ENCODE assay signal across 8 mouse cellular contexts in the genomic region with DNA sequence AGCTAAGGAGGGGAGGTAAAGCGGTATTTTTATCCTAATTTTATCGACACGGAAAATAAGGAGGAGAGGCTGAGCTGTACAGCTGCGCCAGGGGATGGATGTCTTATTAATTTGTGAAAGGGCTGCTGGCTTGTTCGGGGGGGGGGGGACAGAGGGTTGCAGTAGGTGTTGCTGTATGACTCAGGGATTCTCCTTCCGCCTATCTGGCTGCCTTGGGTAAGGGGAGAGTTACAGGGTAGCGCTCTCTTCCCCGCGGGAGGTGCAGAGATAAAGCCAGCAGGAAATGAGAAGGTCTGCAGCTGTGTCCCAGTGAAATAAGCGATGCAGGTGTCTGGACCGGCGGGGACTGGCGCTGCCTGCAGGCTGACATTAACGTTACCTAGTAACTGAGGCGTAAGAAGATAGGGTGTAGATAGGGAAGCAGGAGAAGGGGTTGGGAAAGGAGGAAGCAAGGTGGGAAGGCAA. TPM values are rescaled to one million over a fixed set of nuclear protein-coding genes. Genes with fewer than 3 reads are reported as not detected.
DNase-seq lines count a peak whose midpoint lies in the region; ATAC-seq and TF ChIP-seq lines count a peak whose summit lies in the region.

No protein-coding gene starts in this region.

- no peak for DNase-seq in heart, postnatal 36 days
- DNase-seq in MEL (ENCODE audit: low read depth, low spot score) = peak; percentile 88
- DNase-seq in embryonic facial prominence, embryonic 14.5 days (ENCODE audit: low spot score) = peak; percentile 15
- DNase-seq in kidney, adult 11 months = peak; percentile 30
- no peak for DNase-seq in gastrocnemius, postnatal 4 days (ENCODE audit: low spot score in 2 of 2)

- H3K4me3 ChIP-seq in heart, embryonic 11.5 days (ENCODE audit: low read depth, low read length) = peak overlapping the region; percentile 35
- H3K4me3 ChIP-seq in MEL (ENCODE audit: control insufficient read depth in 1 of 2, insufficient read depth in 1 of 2, low read depth in 2 of 2, low read length in 2 of 2) = peak overlapping the region; percentile 32 to 50
- peak overlapping the region; percentile 33 for H3K4me3 ChIP-seq in embryonic facial prominence, embryonic 14.5 days (ENCODE audit: low read depth, low read length)
- H3K4me3 ChIP-seq in stomach, embryonic 16.5 days (replicated peaks; ENCODE audit: low read length) = peak overlapping the region; percentile 43

- intact Hi-C loops in heart, postnatal 36 days (cut with DNase I) = loop anchor here (1.0 kb wide), 3 partner anchors 72 to 146 kb away; no protein-coding TSS in a partner anchor

- no peak overlapping the region for H3K27ac ChIP-seq in heart, embryonic 11.5 days (ENCODE audit: low read depth, low read length)
- H3K27ac ChIP-seq in MEL (ENCODE audit: control insufficient read depth, low read depth, low read length) = peak overlapping the region; percentile 18
- no peak overlapping the region for H3K27ac ChIP-seq in embryonic facial prominence, embryonic 14.5 days (replicated peaks; ENCODE audit: low read depth, low read length)
- H3K27ac ChIP-seq in stomach, embryonic 16.5 days (ENCODE audit: low read length) = no peak overlapping the region

- no peak for TF ChIP-seq RAD21 in MEL (IDR thresholded peaks at IDR 0.05; ENCODE audit: low read depth, low read length)

- H3K9ac ChIP-seq in heart, embryonic 11.5 days (ENCODE audit: low read depth, low read length) = no peak overlapping the region
- H3K9ac ChIP-seq in MEL (ENCODE audit: control insufficient read depth, low read depth, low read length, poor library complexity, severe bottlenecking) = peak overlapping the region; percentile 8
- peak overlapping the region; percentile 41 for H3K9ac ChIP-seq in embryonic facial prominence, embryonic 14.5 days (ENCODE audit: low read depth, low read length)
- H3K9ac ChIP-seq in stomach, embryonic 16.5 days (ENCODE audit: low read length) = 0 out of 2 replicates have a peak overlapping the region, but pooled peaks have one; percentile 31

- TF ChIP-seq CTCF in MEL (IDR thresholded peaks at IDR 0.05 in 2 of 3, conservative IDR thresholded peaks at IDR 0.05 in 1 of 3; ENCODE audit: control insufficient read depth in 1 of 3, insufficient read depth in 1 of 3, low read depth in 2 of 3, low read length in 3 of 3, poor library complexity in 1 of 3, severe bottlenecking in 1 of 3) = no peak

- H3K4me2 ChIP-seq in heart, embryonic 11.5 days = peak overlapping the region; percentile 75
- peak overlapping the region; percentile 57 for H3K4me2 ChIP-seq in embryonic facial prominence, embryonic 14.5 days (ENCODE audit: low read depth, low read length)
- H3K4me2 ChIP-seq in stomach, embryonic 16.5 days (ENCODE audit: low read depth, low read length) = peak overlapping the region; percentile 70

- no peaks in the 10 kb centered on the region for H3K36me3 ChIP-seq in heart, embryonic 11.5 days (ENCODE audit: control insufficient read depth, insufficient read depth, low read length)
- H3K36me3 ChIP-seq in MEL (ENCODE audit: control insufficient read depth in 1 of 2, insufficient read depth in 2 of 2, low read length in 2 of 2) = peaks cover 0 to 2% of the 10 kb centered on the region in 2 experiments; a peak in 1 of 4 replicates
- no peaks in the 10 kb centered on the region for H3K36me3 ChIP-seq in embryonic facial prominence, embryonic 14.5 days (ENCODE audit: control insufficient read depth, insufficient read depth, low read length)
- no peaks in the 10 kb centered on the region for H3K36me3 ChIP-seq in stomach, embryonic 16.5 days (ENCODE audit: control insufficient read depth, insufficient read depth, low read length)

- no peak for TF ChIP-seq POLR2A in MEL (IDR thresholded peaks at IDR 0.05; ENCODE audit: control insufficient read depth in 1 of 2, insufficient read depth in 1 of 2, low read depth in 1 of 2, low read length in 2 of 2, poor library complexity in 1 of 2)

- 1% methylated on average over 15 of the region's 15 CpGs for WGBS in heart, embryonic 11.5 days (ENCODE audit: insufficient replicate concordance)
- 2% methylated on average over 15 of the region's 15 CpGs for WGBS in embryonic facial prominence, embryonic 14.5 days
- WGBS in stomach, embryonic 16.5 days = 3% methylated on average over 15 of the region's 15 CpGs

- no peaks in the 10 kb centered on the region; the same call in 1 of the 2 replicates for H3K27me3 ChIP-seq in heart, embryonic 11.5 days (ENCODE audit: control insufficient read depth, insufficient read depth, low read length)
- no peaks in the 10 kb centered on the region for H3K27me3 ChIP-seq in MEL (ENCODE audit: control insufficient read depth in 1 of 2, insufficient read depth in 2 of 2, low read length in 2 of 2)
- no peaks in the 10 kb centered on the region for H3K27me3 ChIP-seq in embryonic facial prominence, embryonic 14.5 days (replicated peaks; ENCODE audit: control insufficient read depth, insufficient read depth, low read length)
- H3K27me3 ChIP-seq in stomach, embryonic 16.5 days (ENCODE audit: control insufficient read depth, insufficient read depth, low read length) = no peaks in the 10 kb centered on the region

- H3K79me2 ChIP-seq in MEL (ENCODE audit: control insufficient read depth, insufficient read depth, low read length, poor library complexity) = no peaks in the 10 kb centered on the region

- H3K4me1 ChIP-seq in heart, embryonic 11.5 days (ENCODE audit: control insufficient read depth, insufficient read depth, low read length) = peaks cover 2% of the 10 kb centered on the region; the same call in 1 of the 2 replicates
- peaks cover 0 to 18% of the 10 kb centered on the region in 2 experiments; a peak in 2 of 4 replicates for H3K4me1 ChIP-seq in MEL (ENCODE audit: control insufficient read depth in 1 of 2, insufficient read depth in 2 of 2, low read length in 2 of 2)
- H3K4me1 ChIP-seq in embryonic facial prominence, embryonic 14.5 days (ENCODE audit: control insufficient read depth, insufficient read depth, low read length) = peaks cover 5% of the 10 kb centered on the region; the same call in 1 of the 2 replicates
- H3K4me1 ChIP-seq in stomach, embryonic 16.5 days (ENCODE audit: control insufficient read depth, insufficient read depth, low read length) = no peaks in the 10 kb centered on the region

- TF ChIP-seq EP300 in MEL (IDR thresholded peaks at IDR 0.05; ENCODE audit: low read depth in 1 of 2, low read length in 2 of 2) = peak; percentile 17 to 78; a peak in 3 of 4 replicates

- H3K9me3 ChIP-seq in heart, embryonic 11.5 days (replicated peaks; ENCODE audit: control insufficient read depth, low read length) = no peaks in the 10 kb centered on the region
- no peaks in the 10 kb centered on the region for H3K9me3 ChIP-seq in MEL (replicated peaks; ENCODE audit: insufficient read depth, low read length)
- no peaks in the 10 kb centered on the region for H3K9me3 ChIP-seq in embryonic facial prominence, embryonic 14.5 days (ENCODE audit: control insufficient read depth, low read length)
- no peaks in the 10 kb centered on the region for H3K9me3 ChIP-seq in stomach, embryonic 16.5 days (replicated peaks; ENCODE audit: control insufficient read depth, low read length)

- no peak for ATAC-seq in heart, embryonic 11.5 days (replicated peaks; ENCODE audit: insufficient number of reproducible peaks, low FRiP score, low TSS enrichment)
- ATAC-seq in embryonic facial prominence, embryonic 14.5 days (ENCODE audit: low read depth) = peak; percentile 58; the same call in 1 of the 2 replicates
- peak; percentile 45 for ATAC-seq in megakaryocyte progenitor cell, adult 5-6 weeks (replicated peaks; ENCODE audit: poor library complexity)
- ATAC-seq in stomach, embryonic 16.5 days (ENCODE audit: insufficient read depth, low FRiP score) = no peak

RNA-seq across cellular contexts. Expression of a gene that starts 2.7 kb away (rescaled TPM):
- polyA plus RNA-seq in heart, embryonic 11.5 days (2014; fragmentation: Nextera tagmentation; extraction: Ambion mirVana) = not detected in 2 replicates
- total RNA-seq in heart, postnatal 36 days (2021) = not detected
- total RNA-seq in MEL (2012; rRNA removed) = not detected in 2 replicates
- under 1 TPM in 1 of 2 experiments, not detected in 1; 0.32 TPM for polyA plus RNA-seq in MEL (2012; ENCODE audit: insufficient read depth in 1 of 2, insufficient read length in 2 of 2, low read depth in 1 of 2, low replicate concordance in 2 of 2, missing spikeins in 1 of 2)
- 0.32 TPM in 1 of 2 replicates, not detected in the other for polyA plus RNA-seq in embryonic facial prominence, embryonic 14.5 days (2014; fragmentation: Nextera tagmentation; extraction: Ambion mirVana)
- total RNA-seq in megakaryocyte progenitor cell, adult 5-6 weeks (2015) = 24.2 and 33.5 TPM in 2 replicates
- total RNA-seq in megakaryocyte progenitor cell, adult 5-6 weeks (2017) = 52.6 and 82.0 TPM in 2 replicates
- polyA plus RNA-seq in stomach, embryonic 16.5 days (2015; fragmentation: Nextera tagmentation; extraction: Ambion mirVana) = 0.88 and 1.2 TPM in 2 replicates
- not detected for total RNA-seq in gastrocnemius, postnatal 4 days (2021)

RNA-seq across cellular contexts. Expression of a gene that starts 16.0 kb away (rescaled TPM):
- polyA plus RNA-seq in heart, embryonic 11.5 days (2014; fragmentation: Nextera tagmentation; extraction: Ambion mirVana) = 0.15 and 0.36 TPM in 2 replicates
- not detected for total RNA-seq in heart, postnatal 36 days (2021)
- total RNA-seq in MEL (2012; rRNA removed) = not detected in 2 replicates
- polyA plus RNA-seq in MEL (2012; ENCODE audit: insufficient read depth in 1 of 2, insufficient read length in 2 of 2, low read depth in 1 of 2, low replicate concordance in 2 of 2, missing spikeins in 1 of 2) = not detected
- polyA plus RNA-seq in embryonic facial prominence, embryonic 14.5 days (2014; fragmentation: Nextera tagmentation; extraction: Ambion mirVana) = 0.17 and 0.34 TPM in 2 replicates
- 0.12 TPM in 1 of 2 replicates, not detected in the other for total RNA-seq in megakaryocyte progenitor cell, adult 5-6 weeks (2015)
- total RNA-seq in megakaryocyte progenitor cell, adult 5-6 weeks (2017) = not detected in 2 replicates
- 0.15 and 0.19 TPM in 2 replicates for polyA plus RNA-seq in stomach, embryonic 16.5 days (2015; fragmentation: Nextera tagmentation; extraction: Ambion mirVana)
- under 1 TPM in 1 of 2 experiments, not detected in 1; 0.16 TPM for total RNA-seq in gastrocnemius, postnatal 4 days (2021)

RNA-seq across cellular contexts. Expression of a gene that starts 27.9 kb away (rescaled TPM):
- 72.1 and 96.8 TPM in 2 replicates for polyA plus RNA-seq in heart, embryonic 11.5 days (2014; fragmentation: Nextera tagmentation; extraction: Ambion mirVana)
- total RNA-seq in heart, postnatal 36 days (2021) = 10 to 100 TPM; 72.2 to 80.2 TPM
- 110 and 115 TPM in 2 replicates for total RNA-seq in MEL (2012; rRNA removed)
- 100 to 1,000 TPM; 103 to 248 TPM for polyA plus RNA-seq in MEL (2012; ENCODE audit: insufficient read depth in 1 of 2, insufficient read length in 2 of 2, low read depth in 1 of 2, low replicate concordance in 2 of 2, missing spikeins in 1 of 2)
- 99.4 and 101 TPM in 2 replicates for polyA plus RNA-seq in embryonic facial prominence, embryonic 14.5 days (2014; fragmentation: Nextera tagmentation; extraction: Ambion mirVana)
- total RNA-seq in megakaryocyte progenitor cell, adult 5-6 weeks (2015) = 170 and 177 TPM in 2 replicates
- total RNA-seq in megakaryocyte progenitor cell, adult 5-6 weeks (2017) = 223 and 235 TPM in 2 replicates
- polyA plus RNA-seq in stomach, embryonic 16.5 days (2015; fragmentation: Nextera tagmentation; extraction: Ambion mirVana) = 89.1 and 101 TPM in 2 replicates
- total RNA-seq in gastrocnemius, postnatal 4 days (2021) = 100 to 1,000 TPM; 134 to 165 TPM

RNA-seq across cellular contexts. Expression of a gene that starts 28.6 kb away (rescaled TPM):
- polyA plus RNA-seq in heart, embryonic 11.5 days (2014; fragmentation: Nextera tagmentation; extraction: Ambion mirVana) = 56.7 and 60.8 TPM in 2 replicates
- total RNA-seq in heart, postnatal 36 days (2021) = 10 to 100 TPM; 14.5 to 16.1 TPM
- 44.2 and 47.0 TPM in 2 replicates for total RNA-seq in MEL (2012; rRNA removed)
- polyA plus RNA-seq in MEL (2012; ENCODE audit: insufficient read depth in 1 of 2, insufficient read length in 2 of 2, low read depth in 1 of 2, low replicate concordance in 2 of 2, missing spikeins in 1 of 2) = 10 to 100 TPM in 1 of 2 experiments, not detected in 1; 72.8 TPM
- 70.7 and 84.9 TPM in 2 replicates for polyA plus RNA-seq in embryonic facial prominence, embryonic 14.5 days (2014; fragmentation: Nextera tagmentation; extraction: Ambion mirVana)
- 75.7 and 80.2 TPM in 2 replicates for total RNA-seq in megakaryocyte progenitor cell, adult 5-6 weeks (2015)
- 47.3 and 52.3 TPM in 2 replicates for total RNA-seq in megakaryocyte progenitor cell, adult 5-6 weeks (2017)
- 68.3 and 76.6 TPM in 2 replicates for polyA plus RNA-seq in stomach, embryonic 16.5 days (2015; fragmentation: Nextera tagmentation; extraction: Ambion mirVana)
- 10 to 100 TPM; 25.4 to 27.1 TPM for total RNA-seq in gastrocnemius, postnatal 4 days (2021)

Comparison
In these comparisons a context has a peak if more than half of its experiments do, and no peak if none do; other contexts are left out.
1. ATAC-seq: peak in embryonic facial prominence, embryonic 14.5 days (single experiment) and megakaryocyte progenitor cell, adult 5-6 weeks (single experiment); none in heart, embryonic 11.5 days (single experiment) and stomach, embryonic 16.5 days (single experiment).
2. DNase-seq: peak in MEL (single experiment), embryonic facial prominence, embryonic 14.5 days (single experiment) and kidney, adult 11 months (single experiment); none in heart, postnatal 36 days (0 of 2) and gastrocnemius, postnatal 4 days (0 of 2).
3. RNA of a gene that starts 2.7 kb away (total RNA-seq): 24.2 to 82.0 TPM in megakaryocyte progenitor cell, adult 5-6 weeks; not detected in MEL, not detected in heart, postnatal 36 days and not detected in gastrocnemius, postnatal 4 days; every median in the first group is over 10 times any median in the second.
4. Peak in every context shown above with its lines, with median percentiles within 50 percentile points of each other: H3K4me2 ChIP-seq and H3K4me3 ChIP-seq.